Mouse (Mus musculus) neural tube, embryonic 14.5 days (tissue): Measurements from ENCODE around the gene Aprt. TPM values are rescaled to one million over a fixed set of nuclear protein-coding genes. Genes with fewer than 3 reads are reported as not detected.

ENCODE experiments used
- ATAC-seq: fragments of 200-750 bp; cut with Nextera tagmentation; 2 replicates; pipeline ENCODE4 v1.8.0; 2017; ENCODE audit warnings: low read depth, mild to moderate bottlenecking, moderate TSS enrichment, moderate library complexity
- H3K27ac ChIP-seq: fragments of 300-500 bp; sonication (generic); 2 replicates; pipeline ENCODE4 v1.5.1; 2014; ENCODE audit warnings: low read depth, mild to moderate bottlenecking, control low read depth, low read length, moderate library complexity, mixed read lengths
- H3K27me3 ChIP-seq: fragments of 300-500 bp; sonication (generic); 2 replicates; pipeline ENCODE4 v1.6.1; 2014; ENCODE audit warnings: low read length; ENCODE audit not compliant: control insufficient read depth, insufficient read depth
- H3K36me3 ChIP-seq: fragments of 300-500 bp; sonication (generic); 2 replicates; pipeline ENCODE4 v1.6.1; 2014; ENCODE audit warnings: low read length, mixed read lengths; ENCODE audit not compliant: control insufficient read depth, insufficient read depth
- H3K4me1 ChIP-seq: fragments of 300-500 bp; sonication (generic); 2 replicates; pipeline ENCODE4 v1.6.1; 2014; ENCODE audit warnings: low read length; ENCODE audit not compliant: control insufficient read depth, insufficient read depth
- H3K4me2 ChIP-seq: fragments of 300-500 bp; sonication (generic); 2 replicates; pipeline ENCODE4 v1.6.1; 2014; ENCODE audit warnings: mild to moderate bottlenecking, low read depth, low read length, control low read depth
- H3K4me3 ChIP-seq: fragments of 300-500 bp; sonication (generic); 2 replicates; pipeline ENCODE4 v1.5.1; 2014; ENCODE audit warnings: low read depth, low read length, control low read depth, mixed read lengths
- H3K9ac ChIP-seq: fragments of 300-500 bp; sonication (generic); replicated peaks from 2 replicates; pipeline ENCODE4 v1.6.1; 2014; ENCODE audit warnings: low read depth, mild to moderate bottlenecking, control low read depth, low read length, mixed read lengths
- H3K9me3 ChIP-seq: fragments of 300-500 bp; sonication (generic); 2 replicates; pipeline ENCODE4 v1.6.1; 2016; ENCODE audit warnings: low read length; ENCODE audit not compliant: control insufficient read depth
- WGBS: fragments of 180-500 bp; shearing (Covaris S2); extraction: QIAGEN DNeasy Blood & Tissue Kit; methylation state at CpG from one replicate; pipeline ENCODE4 v1.1.7; 2014; 5-methylcytosine and 5-hydroxymethylcytosine counted together
- polyA plus RNA-seq: library from polyadenylated mRNA; unstranded; fragments of >200 nt; fragmentation: Nextera tagmentation; extraction: Ambion mirVana; gene quantifications from 2 replicates; pipeline ENCODE4 v1.2.1, GENCODE M21; 2014

The Aprt gene
- polyA plus RNA-seq, 1 experiment from 2014 or later, result 179 TPM

- Histone ChIP-seq H3K9ac (no peak overlapping the region), H3K4me1 (no peaks in the 10 kb centered on the region), H3K9me3 (no peaks in the 10 kb centered on the region), H3K27ac (no peak overlapping the region), H3K4me2 (no peak overlapping the region), H3K27me3 (no peaks in the 10 kb centered on the region), H3K4me3 (no peak overlapping the region), H3K36me3 (no peaks in the 10 kb centered on the region)
- ATAC-seq, result no peak
- WGBS, result 88% methylated on average over 2 of the region's 2 CpGs
Observed at GRCm38 (mm10) chr8:122537812-122538211, 38.9 kb downstream of the Aprt start.

- Histone ChIP-seq H3K4me3 (no peak overlapping the region), H3K4me1 (no peaks in the 10 kb centered on the region), H3K36me3 (no peaks in the 10 kb centered on the region), H3K9me3 (no peaks in the 10 kb centered on the region), H3K27me3 (no peaks in the 10 kb centered on the region), H3K27ac (no peak overlapping the region), H3K9ac (no peak overlapping the region), H3K4me2 (no peak overlapping the region)
- no peak for ATAC-seq
- WGBS, result 46% methylated on average over 6 of the region's 6 CpGs
Observed at GRCm38 (mm10) chr8:122537033-122537432, 39.7 kb downstream of the Aprt start.

GRCm38 (mm10) chr8:122531312-122531711 is 45.4 kb downstream of the Aprt start:
- no peak overlapping the region for H3K9ac ChIP-seq
- H3K36me3 ChIP-seq, result no peaks in the 10 kb centered on the region
- H3K9me3 ChIP-seq, result no peaks in the 10 kb centered on the region
- no peak overlapping the region for H3K4me3 ChIP-seq
- H3K27me3 ChIP-seq, result no peaks in the 10 kb centered on the region
- no peaks in the 10 kb centered on the region for H3K4me1 ChIP-seq
- no peak for ATAC-seq
- H3K27ac ChIP-seq, result no peak overlapping the region
- no peak overlapping the region for H3K4me2 ChIP-seq
- 87% methylated on average over 8 of the region's 8 CpGs for WGBS

GRCm38 (mm10) chr8:122529159-122529558 is 47.5 kb downstream of the Aprt start:
- H3K9ac ChIP-seq, result no peak overlapping the region
- no peaks in the 10 kb centered on the region for H3K9me3 ChIP-seq
- H3K4me2 ChIP-seq, result no peak overlapping the region
- H3K4me1 ChIP-seq, result peaks cover 9% of the 10 kb centered on the region; the same call in 1 of the 2 replicates
- ATAC-seq, result no peak
- 93% methylated on average over 4 of the region's 4 CpGs for WGBS
- no peak overlapping the region for H3K27ac ChIP-seq
- H3K4me3 ChIP-seq, result no peak overlapping the region
- H3K36me3 ChIP-seq, result no peaks in the 10 kb centered on the region
- no peaks in the 10 kb centered on the region for H3K27me3 ChIP-seq

GRCm38 (mm10) chr8:122527937-122528336 is 48.8 kb downstream of the Aprt start:
- 91% methylated on average over 3 of the region's 3 CpGs for whole genome bisulfite sequencing
- Histone ChIP-seq H3K4me2 (no peak overlapping the region), H3K9ac (no peak overlapping the region), H3K9me3 (no peaks in the 10 kb centered on the region), H3K27me3 (no peaks in the 10 kb centered on the region), H3K27ac (no peak overlapping the region), H3K4me1 (peaks cover 21% of the 10 kb centered on the region), H3K4me3 (no peak overlapping the region), H3K36me3 (no peaks in the 10 kb centered on the region)
- no peak for ATAC-seq

- Histone ChIP-seq H3K4me1 (peaks cover 24% of the 10 kb centered on the region), H3K9me3 (no peaks in the 10 kb centered on the region), H3K4me3 (no peak overlapping the region), H3K27me3 (no peaks in the 10 kb centered on the region), H3K9ac (no peak overlapping the region), H3K4me2 (no peak overlapping the region), H3K27ac (no peak overlapping the region), H3K36me3 (no peaks in the 10 kb centered on the region)
- no peak for ATAC-seq
- 78% methylated on average over 7 of the region's 7 CpGs for WGBS
Observed at GRCm38 (mm10) chr8:122526526-122527170, 50.1 kb downstream of the Aprt start.

GRCm38 (mm10) chr8:122526084-122526483 is 50.6 kb downstream of the Aprt start:
- WGBS, result 80% methylated on average over 3 of the region's 3 CpGs
- no peaks in the 10 kb centered on the region for H3K36me3 ChIP-seq

GRCm38 (mm10) chr8:122525004-122525403 is 51.7 kb downstream of the Aprt start:
- no peak overlapping the region for H3K4me2 ChIP-seq
- ATAC-seq, result no peak
- H3K27me3 ChIP-seq, result no peaks in the 10 kb centered on the region
- H3K36me3 ChIP-seq, result no peaks in the 10 kb centered on the region
- no peak overlapping the region for H3K9ac ChIP-seq
- H3K4me3 ChIP-seq, result no peak overlapping the region
- no peak overlapping the region for H3K27ac ChIP-seq
- peaks cover 24% of the 10 kb centered on the region for H3K4me1 ChIP-seq
- H3K9me3 ChIP-seq, result no peaks in the 10 kb centered on the region
- WGBS, result 78% methylated on average over 6 of the region's 6 CpGs

More at GRCm38 (mm10) chr8:122526084-122526483, 50.6 kb downstream of the Aprt start:
- ATAC-seq, result no peak
- Histone ChIP-seq H3K4me3 (no peak overlapping the region), H3K9me3 (no peaks in the 10 kb centered on the region), H3K9ac (no peak overlapping the region), H3K4me2 (no peak overlapping the region), H3K4me1 (peaks cover 24% of the 10 kb centered on the region), H3K27me3 (no peaks in the 10 kb centered on the region), H3K27ac (no peak overlapping the region)
